Mouse (Mus musculus) cerebellum, postnatal 36 days (tissue): ENCODE results near the gene Vmn1r45.
"Not testable (repeated sequence)": the region's sequence is repeated elsewhere in the genome, so short reads cannot be mapped to it uniquely, and the experiment has no call there.

Experiments
- DNase-seq, 2 experiments: peaks; one replicate each; pipeline ENCODE4 v3.0.0; 2021 to 2022; ENCODE audit warnings: mixed read lengths in 2 of 2

The Vmn1r45 gene

GRCm38 (mm10) chr6:89940498-89940897 is at the start of gene Vmn1r45:
Gene Vmn1r45, minus strand, starts transcription at chr6:89940598.
- DNase-seq, result not testable (repeated sequence)

- DNase-seq, result no peak
Observed at GRCm38 (mm10) chr6:89985989-89986388, 45.6 kb upstream of the Vmn1r45 start.

GRCm38 (mm10) chr6:89969013-89969412 is 28.6 kb upstream of the Vmn1r45 start, which contains the start of gene Vmn1r46:
Gene Vmn1r46, plus strand, starts transcription at chr6:89969313.
- DNase-seq, result no peak

- DNase-seq, result no peak
Observed at GRCm38 (mm10) chr6:89966341-89966740, 25.9 kb upstream of the Vmn1r45 start.

- DNase-seq, result no peak
Observed at GRCm38 (mm10) chr6:89953556-89953955, 13.2 kb upstream of the Vmn1r45 start.

- no peak for DNase-seq
Observed at GRCm38 (mm10) chr6:89940926-89941325, 528 bp upstream of the Vmn1r45 start.

GRCm38 (mm10) chr6:89883812-89884211 is 56.6 kb downstream of the Vmn1r45 start:
- no peak for DNase-seq

GRCm38 (mm10) chr6:89883360-89883759 is 57.0 kb downstream of the Vmn1r45 start, which contains the start of gene Vmn1r44:
Gene Vmn1r44, plus strand, starts transcription at chr6:89883660.
- no peak for DNase-seq
